Mouse (Mus musculus) lung, embryonic 16.5 days (tissue): ENCODE data around the gene Rp9. TPM values are rescaled to one million over a fixed set of nuclear protein-coding genes. Genes with fewer than 3 reads are reported as not detected.

Experiments
- ATAC-seq: fragments of 200-750 bp; cut with Nextera tagmentation; 2 replicates; pipeline ENCODE4 v1.8.0; 2017; ENCODE audit warnings: low read depth, mild to moderate bottlenecking, moderate library complexity
- H3K27ac ChIP-seq: fragments of 300-500 bp; sonication (generic); 2 replicates; pipeline ENCODE4 v1.5.1; 2014; ENCODE audit warnings: mild to moderate bottlenecking, control low read depth, low read length
- H3K27me3 ChIP-seq: fragments of 300-500 bp; sonication (generic); 2 replicates; pipeline ENCODE4 v1.6.1; 2014; ENCODE audit warnings: low read depth, low read length, mixed read lengths; ENCODE audit not compliant: control insufficient read depth, insufficient read depth
- H3K36me3 ChIP-seq: fragments of 300-500 bp; sonication (generic); 2 replicates; pipeline ENCODE4 v1.6.1; 2014; ENCODE audit warnings: low read length; ENCODE audit not compliant: control insufficient read depth, insufficient read depth
- H3K4me1 ChIP-seq: fragments of 300-500 bp; sonication (generic); replicated peaks from 2 replicates; pipeline ENCODE4 v1.6.1; 2014; ENCODE audit warnings: low read length, mixed read lengths; ENCODE audit not compliant: control insufficient read depth, insufficient read depth
- H3K4me2 ChIP-seq: fragments of 300-500 bp; sonication (generic); 2 replicates; pipeline ENCODE4 v1.6.1; 2014; ENCODE audit warnings: low read depth, low read length, control low read depth
- H3K4me3 ChIP-seq: fragments of 300-500 bp; sonication (generic); 2 replicates; pipeline ENCODE4 v1.5.1; 2014; ENCODE audit warnings: mild to moderate bottlenecking, low read length, control low read depth
- H3K9ac ChIP-seq: fragments of 300-500 bp; sonication (generic); 2 replicates; pipeline ENCODE4 v1.6.1; 2014; ENCODE audit warnings: low read length, control low read depth
- H3K9me3 ChIP-seq: fragments of 300-500 bp; sonication (generic); 2 replicates; pipeline ENCODE4 v1.6.1; 2016; ENCODE audit warnings: low read length; ENCODE audit not compliant: control insufficient read depth
- WGBS: fragments of 180-500 bp; shearing (Covaris S2); extraction: QIAGEN DNeasy Blood & Tissue Kit; methylation state at CpG from one replicate; pipeline ENCODE4 v1.1.7; 2014; 5-methylcytosine and 5-hydroxymethylcytosine counted together
- polyA plus RNA-seq: library from polyadenylated mRNA; unstranded; fragments of >200 nt; fragmentation: Nextera tagmentation; extraction: Ambion mirVana; gene quantifications from 2 replicates; pipeline ENCODE4 v1.2.1, GENCODE M21; 2015

Gene Rp9
- polyA plus RNA-seq, 1 experiment from 2014 or later: 64.5 TPM

DNA sequence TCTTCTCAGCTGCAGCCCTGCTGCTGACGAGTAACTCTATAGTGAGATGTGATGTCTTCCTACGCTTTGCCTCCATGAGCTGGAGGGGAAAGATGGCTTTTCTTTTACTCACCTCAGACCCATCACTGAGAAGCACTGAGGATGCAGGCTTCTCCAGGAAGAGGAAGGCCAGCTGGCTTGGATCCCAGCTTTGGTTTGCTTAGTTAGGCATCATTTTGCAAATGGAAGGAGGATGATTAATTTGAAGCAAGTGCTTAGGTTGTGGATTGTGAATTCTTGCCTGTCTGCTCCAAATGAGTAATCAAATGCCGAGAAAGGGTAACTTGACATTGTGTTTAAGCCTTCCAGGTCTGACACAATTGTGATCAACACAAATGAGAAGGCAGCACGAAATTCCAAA lies 70.5 kb downstream of the Rp9 start:
- ATAC-seq: no peak
- Histone ChIP-seq H3K4me1 (peaks cover 3% of the 10 kb centered on the region), H3K27me3 (no peaks in the 10 kb centered on the region), H3K9me3 (no peaks in the 10 kb centered on the region), H3K4me2 (no peak overlapping the region), H3K4me3 (no peak overlapping the region), H3K27ac (no peak overlapping the region), H3K36me3 (no peaks in the 10 kb centered on the region), H3K9ac (no peak overlapping the region)
- WGBS: 45% methylated on average over 4 of the region's 4 CpGs

DNA sequence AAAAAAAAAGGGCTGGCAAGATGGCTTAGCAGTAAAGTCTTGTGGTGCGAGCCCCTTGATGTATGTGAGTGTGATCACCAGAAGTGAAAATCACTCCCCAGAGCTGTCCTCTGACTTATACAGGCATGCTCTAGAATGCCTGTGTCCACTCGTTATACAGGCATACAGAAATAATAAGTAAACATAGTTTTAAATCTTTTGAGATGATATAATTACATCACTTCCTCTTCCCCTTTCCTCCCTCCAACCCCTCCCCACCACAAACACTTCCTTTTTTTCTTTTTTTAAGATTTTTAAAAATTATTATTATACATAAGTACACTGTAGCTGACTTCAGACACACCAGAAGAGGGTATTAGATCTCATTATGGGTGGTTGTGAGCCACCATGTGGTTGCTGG lies 74.8 kb downstream of the Rp9 start:
- ATAC-seq: no peak
- no peaks in the 10 kb centered on the region for H3K36me3 ChIP-seq
- no peak overlapping the region for H3K4me3 ChIP-seq
- H3K27ac ChIP-seq: no peak overlapping the region
- H3K27me3 ChIP-seq: no peaks in the 10 kb centered on the region
- 69% methylated on average over 2 of the region's 2 CpGs for WGBS
- H3K9me3 ChIP-seq: no peaks in the 10 kb centered on the region
- no peak overlapping the region for H3K9ac ChIP-seq
- peaks cover 5% of the 10 kb centered on the region for H3K4me1 ChIP-seq
- no peak overlapping the region for H3K4me2 ChIP-seq

DNA sequence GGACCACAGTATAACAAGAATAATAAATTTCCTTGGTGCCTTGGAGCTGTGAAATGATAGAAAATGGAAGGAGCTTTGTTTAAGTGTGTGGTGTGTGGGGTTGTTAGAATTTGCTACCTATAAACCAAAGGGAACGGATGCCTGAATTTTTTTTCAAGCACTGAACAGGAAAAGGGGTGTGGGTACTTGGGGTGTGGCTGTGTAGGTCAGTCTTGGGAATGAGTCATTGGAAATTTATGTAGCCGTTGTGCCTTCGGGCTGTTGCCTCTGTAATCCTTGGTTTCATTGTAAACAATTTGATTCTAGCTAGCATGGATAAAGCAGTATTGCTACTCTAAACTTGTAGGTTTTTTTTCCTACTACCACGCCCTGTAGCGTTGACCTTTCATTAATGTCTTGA lies 79.2 kb downstream of the Rp9 start:
- Histone ChIP-seq H3K27ac (no peak overlapping the region), H3K4me2 (no peak overlapping the region), H3K9me3 (no peaks in the 10 kb centered on the region), H3K9ac (no peak overlapping the region), H3K4me1 (peaks cover 15% of the 10 kb centered on the region), H3K4me3 (no peak overlapping the region), H3K27me3 (no peaks in the 10 kb centered on the region), H3K36me3 (no peaks in the 10 kb centered on the region)
- ATAC-seq: no peak
- WGBS: 73% methylated on average over 5 of the region's 5 CpGs

DNA sequence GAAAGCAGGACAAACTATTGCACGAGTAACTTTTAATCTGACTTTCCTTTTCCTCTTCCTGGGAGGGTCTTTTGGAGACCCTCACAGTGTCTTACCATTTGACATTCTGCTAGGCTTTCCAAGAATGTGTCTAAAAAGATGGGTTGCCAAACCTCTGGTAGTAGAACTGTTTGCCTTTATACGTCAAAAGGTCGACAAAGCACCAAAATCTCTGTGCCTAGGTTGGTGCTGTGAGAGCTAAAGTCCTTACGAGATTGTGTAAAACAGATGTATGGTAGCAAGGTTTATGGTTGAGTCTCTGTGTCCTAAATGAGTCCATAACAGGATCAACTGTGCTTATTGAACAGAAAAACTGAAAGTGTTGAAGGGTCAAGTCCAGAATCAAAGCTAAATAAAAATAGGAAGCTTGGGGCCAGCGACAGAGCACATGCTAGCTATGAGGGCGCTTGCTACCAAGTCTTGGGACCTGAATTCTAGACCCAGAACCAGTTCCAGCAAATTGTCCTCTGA lies 79.8 kb downstream of the Rp9 start:
- Histone ChIP-seq H3K4me2 (peak overlapping the region; percentile 72), H3K9ac (peak overlapping the region; percentile 76), H3K4me3 (peak overlapping the region; percentile 91), H3K27me3 (no peaks in the 10 kb centered on the region), H3K27ac (peak overlapping the region; percentile 94; the same call in 1 of the 2 replicates), H3K9me3 (no peaks in the 10 kb centered on the region), H3K4me1 (peaks cover 15% of the 10 kb centered on the region), H3K36me3 (no peaks in the 10 kb centered on the region)
- ATAC-seq: no peak
- 53% methylated on average over 6 of the region's 6 CpGs for WGBS

DNA sequence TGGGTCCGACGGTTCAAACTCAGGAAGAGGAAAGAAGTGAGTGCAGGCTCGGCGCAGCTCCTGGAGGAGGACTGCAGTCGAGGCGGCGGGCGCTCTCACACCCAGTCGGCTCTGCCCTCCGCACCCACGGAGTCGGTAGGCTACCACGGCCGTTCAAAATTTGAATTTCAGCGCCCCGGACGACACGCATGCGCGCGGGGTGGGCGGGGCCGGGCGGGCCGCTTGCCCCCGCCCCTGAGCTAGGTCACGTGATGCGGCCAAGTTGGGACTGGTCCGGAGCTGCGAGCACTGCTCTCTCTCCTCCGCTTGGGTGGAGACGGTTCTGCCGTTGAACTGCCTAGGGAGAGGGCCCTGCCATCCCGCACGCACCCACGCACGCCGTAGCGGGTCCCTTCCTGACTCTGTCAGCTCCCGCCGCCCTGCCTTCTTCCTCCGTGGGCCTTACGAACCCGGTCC lies 80.5 kb downstream of the Rp9 start, which contains the start of gene Anln:
TSS of gene Anln (minus strand) at position 168 of the 456 bp plus-strand sequence.
- WGBS: 0% methylated on average over 37 of the region's 44 CpGs
- Histone ChIP-seq H3K36me3 (no peaks in the 10 kb centered on the region), H3K27me3 (no peaks in the 10 kb centered on the region), H3K9me3 (no peaks in the 10 kb centered on the region), H3K4me1 (peaks cover 15% of the 10 kb centered on the region), H3K4me2 (peak within 1 kb of the TSS; percentile 72), H3K4me3 (peak within 1 kb of the TSS; percentile 91), H3K9ac (peak within 1 kb of the TSS; percentile 76), H3K27ac (peak within 1 kb of the TSS; percentile 94)
- ATAC-seq: peak; percentile 97

DNA sequence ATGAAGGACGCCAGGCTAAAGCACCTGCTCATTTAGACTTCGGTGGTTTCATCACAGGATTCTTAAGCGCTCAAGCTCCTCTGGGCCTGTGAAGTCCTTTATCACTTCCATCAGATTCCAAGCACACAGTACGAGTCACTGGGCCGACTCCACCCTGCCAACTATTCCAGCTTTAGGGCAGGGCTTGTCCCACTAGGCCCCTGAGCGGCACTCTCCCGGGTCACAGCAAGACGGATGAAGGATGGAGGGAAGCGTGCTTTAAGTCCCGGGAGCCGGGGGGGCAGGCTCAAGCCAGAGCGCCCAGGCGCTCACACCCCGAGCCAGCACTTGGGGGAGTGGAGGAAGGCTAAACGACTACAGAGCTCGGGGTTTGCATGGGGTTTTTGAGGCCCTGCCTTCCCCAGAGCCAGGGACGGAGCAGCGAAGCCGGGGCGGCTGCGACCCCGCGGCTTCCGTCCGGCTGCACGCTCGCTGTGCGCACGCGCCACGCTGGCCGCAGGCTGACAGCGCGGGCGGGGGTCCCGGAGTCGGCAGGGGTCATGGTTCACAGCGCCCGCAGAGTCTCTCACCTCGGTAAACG lies 81.1 kb downstream of the Rp9 start:
- Histone ChIP-seq H3K9ac (peak overlapping the region; percentile 76), H3K36me3 (no peaks in the 10 kb centered on the region), H3K4me2 (peak overlapping the region; percentile 72), H3K4me3 (peak overlapping the region; percentile 91), H3K27me3 (no peaks in the 10 kb centered on the region), H3K27ac (peak overlapping the region; percentile 94), H3K9me3 (no peaks in the 10 kb centered on the region), H3K4me1 (peaks cover 15% of the 10 kb centered on the region)
- WGBS: under 1% methylated on average over 41 of the region's 41 CpGs
- peak; percentile 77 for ATAC-seq

DNA sequence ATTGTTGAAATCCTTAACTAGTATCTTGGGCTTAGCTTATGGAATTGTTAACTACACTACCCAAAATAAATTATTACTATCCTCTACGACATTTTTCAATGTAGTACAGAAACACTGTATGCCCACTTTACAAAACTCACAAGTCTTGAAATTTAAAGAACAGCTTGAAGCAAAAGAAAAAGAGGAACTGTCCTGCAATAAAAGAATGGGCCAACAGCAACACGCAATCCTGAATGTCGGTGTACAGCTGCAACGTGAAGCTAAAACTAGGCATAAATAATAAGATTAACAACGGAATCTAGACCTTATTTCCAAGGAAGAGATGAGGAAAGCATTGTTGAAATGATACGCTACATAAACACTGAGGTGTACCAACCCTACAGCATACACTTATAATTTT lies 81.6 kb downstream of the Rp9 start:
- WGBS: 13% methylated on average over 6 of the region's 6 CpGs
- H3K27ac ChIP-seq: peak overlapping the region; percentile 94
- ATAC-seq: no peak
- H3K36me3 ChIP-seq: no peaks in the 10 kb centered on the region; the same call in 1 of the 2 replicates
- H3K9me3 ChIP-seq: no peaks in the 10 kb centered on the region
- H3K4me3 ChIP-seq: peak overlapping the region; percentile 91
- peaks cover 15% of the 10 kb centered on the region for H3K4me1 ChIP-seq
- H3K9ac ChIP-seq: peak overlapping the region; percentile 76
- no peaks in the 10 kb centered on the region for H3K27me3 ChIP-seq
- peak overlapping the region; percentile 72 for H3K4me2 ChIP-seq

DNA sequence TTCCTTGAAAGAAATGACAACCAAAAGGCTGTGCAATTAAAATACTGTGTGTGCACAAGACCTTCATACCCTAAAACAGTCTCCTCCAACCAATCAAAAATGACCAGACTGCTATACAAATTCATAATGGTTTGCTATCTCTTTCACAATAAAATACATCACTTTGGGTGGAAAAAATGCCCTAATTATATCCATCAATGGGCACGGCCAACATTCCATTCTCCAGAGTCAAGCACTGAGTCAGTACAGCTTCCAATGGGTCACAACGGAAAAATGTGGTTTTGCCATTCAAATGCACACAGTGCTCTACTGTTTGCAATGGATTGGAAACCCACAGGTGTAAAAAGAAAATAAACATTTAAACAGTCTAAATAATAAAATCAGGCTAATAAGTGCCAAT lies 83.7 kb downstream of the Rp9 start:
- no peak overlapping the region for H3K4me3 ChIP-seq
- 52% methylated on average over 2 of the region's 2 CpGs for WGBS
- no peak overlapping the region for H3K27ac ChIP-seq
- peaks cover 15% of the 10 kb centered on the region for H3K4me1 ChIP-seq
- ATAC-seq: no peak
- H3K27me3 ChIP-seq: no peaks in the 10 kb centered on the region
- H3K9ac ChIP-seq: no peak overlapping the region
- H3K9me3 ChIP-seq: no peaks in the 10 kb centered on the region
- H3K4me2 ChIP-seq: no peak overlapping the region
- peaks cover 11% of the 10 kb centered on the region for H3K36me3 ChIP-seq

DNA sequence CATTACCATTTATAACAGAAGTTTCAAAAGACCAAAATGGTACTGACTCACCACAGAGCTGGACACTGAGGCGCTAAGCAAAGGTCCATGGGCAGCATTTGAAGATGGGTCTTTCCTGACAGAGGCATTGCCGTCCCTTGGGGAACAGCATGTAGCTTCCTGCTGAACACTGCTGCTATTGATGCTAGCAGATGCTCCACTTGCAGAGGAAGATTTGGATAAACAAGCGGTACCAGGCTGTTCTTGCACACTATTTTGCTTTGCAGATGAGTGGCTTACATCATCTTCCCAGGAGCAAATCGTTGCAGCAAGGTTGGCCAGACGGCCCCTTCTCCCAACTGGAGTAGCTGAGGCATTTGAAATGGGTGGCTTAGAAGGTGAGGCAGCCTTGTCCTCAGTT lies 93.5 kb downstream of the Rp9 start:
- Histone ChIP-seq H3K27me3 (no peaks in the 10 kb centered on the region), H3K4me1 (no peaks in the 10 kb centered on the region), H3K9ac (no peak overlapping the region), H3K9me3 (no peaks in the 10 kb centered on the region), H3K4me2 (no peak overlapping the region), H3K27ac (no peak overlapping the region), H3K4me3 (no peak overlapping the region), H3K36me3 (peaks cover 60% of the 10 kb centered on the region)
- 87% methylated on average over 5 of the region's 5 CpGs for WGBS
- no peak for ATAC-seq
